Mouse (Mus musculus): Measurements from ENCODE around the gene St3gal3.
A peak's percentile ranks its signal among the peaks of the same experiment; 100 is the strongest.

The St3gal3 gene

DNA sequence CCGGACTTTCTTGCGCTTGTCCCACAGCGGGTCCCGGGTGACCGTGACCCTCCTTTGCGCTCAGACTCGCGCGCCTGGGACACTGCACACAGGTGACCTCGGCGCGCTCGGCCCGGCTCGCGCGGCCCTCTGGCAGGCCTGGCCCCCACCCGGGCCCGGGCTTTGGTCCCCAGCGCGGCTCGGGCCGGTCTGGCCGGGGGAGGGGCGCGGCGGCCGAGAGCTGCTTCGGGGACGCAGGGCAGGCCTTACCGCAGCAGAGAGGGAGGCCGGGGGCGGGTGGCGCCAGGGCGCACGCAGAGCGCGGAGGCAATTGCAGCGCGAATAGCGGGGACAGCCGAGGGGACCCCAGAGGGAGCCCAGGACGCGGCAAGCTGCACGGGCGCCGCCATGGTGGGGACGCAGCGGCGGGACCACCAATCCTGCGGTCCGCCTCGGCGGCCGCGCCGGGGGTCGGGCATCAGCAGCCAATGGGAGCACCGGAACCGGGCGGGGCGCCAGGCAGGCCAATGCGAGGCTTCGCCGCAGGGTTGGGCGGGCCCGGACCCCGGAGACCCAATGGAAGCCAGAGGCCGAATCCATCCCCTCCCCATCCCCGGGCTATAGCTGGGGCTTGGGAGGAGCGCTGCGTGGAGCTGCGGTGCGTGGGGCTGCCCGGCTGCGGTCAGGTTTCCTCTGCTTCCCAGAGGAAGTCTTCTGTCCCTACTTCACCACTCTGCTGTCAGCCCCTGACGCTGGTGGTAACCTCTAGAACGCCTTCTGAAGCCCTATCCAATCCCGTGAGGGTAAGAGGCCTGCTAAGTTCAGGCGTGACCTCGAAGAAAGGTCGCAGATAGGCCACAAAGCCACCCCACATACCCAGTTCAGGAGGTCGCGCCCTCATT, at the start of gene St3gal3:
Gene St3gal3, minus strand, starts transcription at position 430 of the 881 bp plus-strand sequence.
- peak; percentile 99 for DNase-seq (ENCODE audit: low spot score)

DNA sequence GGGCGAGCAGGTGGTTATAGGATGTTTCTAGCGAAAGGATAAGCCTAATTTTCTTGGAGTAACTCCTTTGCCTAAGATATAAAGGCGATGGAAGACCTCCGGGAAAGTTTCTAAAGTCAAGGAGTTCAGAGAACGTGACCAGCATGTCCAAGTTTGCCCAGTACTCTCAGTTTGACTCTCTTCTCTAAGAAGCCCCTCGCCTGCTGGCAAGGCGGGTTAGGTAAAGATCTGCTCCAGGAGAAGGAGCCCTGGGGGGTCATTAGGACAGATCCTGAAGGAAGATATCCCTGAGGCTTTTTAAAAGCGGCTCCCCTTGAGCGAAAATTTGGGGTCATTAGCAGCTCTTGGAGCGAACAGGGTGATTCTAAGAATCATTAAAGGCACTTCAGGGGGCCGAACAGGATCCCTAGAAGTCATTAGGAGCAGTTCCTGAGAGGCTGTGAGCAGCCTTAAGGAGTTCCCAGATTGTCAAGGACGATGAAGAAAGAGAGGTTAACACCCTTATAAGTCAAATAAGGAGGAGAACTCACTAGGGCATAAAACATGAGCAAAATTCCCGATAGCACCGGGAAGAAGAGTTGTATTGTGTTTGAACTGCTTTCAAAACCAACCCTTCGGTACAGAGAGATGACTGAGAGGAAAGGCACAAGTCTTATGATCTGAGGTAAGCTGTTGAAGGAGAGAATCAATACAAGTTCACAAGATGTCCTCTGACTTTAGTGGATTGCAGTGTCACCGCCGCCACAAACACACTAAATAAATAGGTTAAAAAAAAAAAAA, 45.8 kb upstream of the St3gal3 start:
- no peak for DNase-seq (ENCODE audit: low spot score)

DNA sequence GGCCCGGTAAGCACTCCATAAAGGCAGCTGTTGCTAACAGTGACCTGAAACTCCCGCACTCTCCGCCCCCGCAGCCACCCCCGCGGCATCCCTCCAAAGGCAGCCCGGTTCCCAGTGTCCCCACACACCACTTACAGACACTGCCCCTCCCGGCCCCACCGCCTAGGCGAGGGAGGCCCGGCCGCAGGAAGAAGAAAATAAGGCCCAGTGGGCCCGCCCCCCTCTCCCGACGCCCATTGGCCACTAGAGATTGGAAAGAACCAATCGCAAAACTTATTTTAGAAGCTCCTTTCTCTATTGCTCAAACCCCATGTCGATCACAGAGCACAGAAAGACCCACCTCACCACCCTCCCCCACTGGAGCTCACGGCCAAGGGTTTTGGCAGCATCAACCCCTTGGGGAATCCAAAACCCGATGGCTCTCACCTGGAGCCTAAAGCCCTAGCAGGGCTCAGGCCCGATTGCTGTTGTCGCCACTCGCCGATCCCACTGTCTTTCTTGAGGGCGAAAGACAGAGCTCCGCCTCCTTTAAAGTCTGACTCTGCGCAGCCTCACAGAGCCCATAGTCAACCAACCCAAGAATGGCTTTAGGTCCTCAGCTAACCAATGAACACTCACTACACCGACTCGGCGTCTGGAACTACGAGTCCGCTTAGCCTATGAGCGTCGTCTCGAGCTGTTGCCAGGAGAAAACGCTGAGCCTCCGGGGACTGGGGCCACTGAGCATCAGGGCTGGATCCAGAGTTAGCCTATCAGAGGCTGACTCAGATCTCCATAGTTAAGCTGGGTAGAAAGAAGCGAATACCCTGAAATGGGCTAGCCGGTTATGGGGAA, 45.0 kb upstream of the St3gal3 start, which contains the start of gene Kdm4a:
Gene Kdm4a, minus strand, starts transcription at position 577 of the 834 bp plus-strand sequence.
- peak; percentile 91 for DNase-seq (ENCODE audit: low spot score)

DNA sequence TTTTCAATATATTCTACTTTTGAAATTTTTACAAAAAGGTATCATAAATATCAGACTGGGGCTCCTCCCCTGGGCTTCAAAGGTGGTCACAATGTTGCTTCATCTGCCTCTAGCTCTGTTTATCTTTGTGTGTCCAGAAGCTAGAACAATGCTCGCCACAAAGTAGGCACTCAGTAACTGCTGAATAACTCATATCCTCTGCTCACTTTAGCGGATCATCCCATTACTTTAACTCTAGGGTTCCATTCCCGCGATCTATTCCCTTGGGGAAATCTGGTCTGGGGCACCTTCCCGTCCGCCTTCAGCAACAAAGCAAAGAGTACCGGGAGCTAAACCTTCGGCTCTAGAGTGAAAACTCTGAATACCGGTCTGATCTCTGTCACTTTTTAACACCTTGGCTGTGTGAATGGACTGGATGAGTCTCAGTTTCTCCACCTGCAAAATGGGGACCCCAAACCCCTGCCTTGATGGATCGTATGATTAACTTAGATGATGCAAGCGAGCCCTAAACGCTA, 44.3 kb upstream of the St3gal3 start:
- DNase-seq (ENCODE audit: low spot score) = no peak

DNA sequence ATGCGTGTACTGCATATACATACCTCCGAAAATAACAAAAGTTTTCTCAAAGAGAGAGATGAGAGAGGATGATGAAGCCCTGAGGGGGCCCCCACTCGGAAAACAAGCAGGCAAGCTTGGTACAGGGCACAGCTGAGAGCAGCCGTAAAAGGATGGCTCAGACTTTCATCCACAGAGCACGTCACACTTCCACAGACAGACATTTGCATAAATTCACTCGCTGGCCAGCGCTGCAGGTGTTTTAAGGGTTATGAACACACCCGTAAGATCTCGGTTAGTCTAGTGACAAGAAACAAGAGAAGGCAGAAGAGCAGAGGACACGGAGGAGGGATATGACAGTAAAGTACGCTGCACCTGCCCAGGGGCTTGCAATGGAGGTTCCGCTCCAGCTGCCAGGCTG, 37.7 kb upstream of the St3gal3 start:
- no peak for DNase-seq (ENCODE audit: low spot score)

DNA sequence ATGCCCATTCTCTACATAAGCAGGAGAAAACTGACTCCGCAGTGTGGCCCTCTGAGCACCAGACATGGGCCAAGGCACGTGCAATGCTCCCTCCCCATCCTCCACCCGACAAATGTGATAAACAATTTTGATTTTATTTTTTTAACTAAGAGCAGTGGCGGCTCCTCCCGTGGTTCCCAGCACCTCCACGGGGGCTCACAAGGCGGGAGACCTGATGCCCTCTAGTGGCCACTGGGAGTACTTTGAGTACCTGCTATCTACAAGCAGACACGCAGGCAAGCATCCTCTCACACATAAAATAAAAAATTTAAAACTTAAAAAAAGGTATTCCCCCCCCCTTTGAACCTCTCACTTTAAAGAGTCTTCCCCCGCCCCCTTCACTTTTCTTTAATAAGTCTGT, 36.3 kb upstream of the St3gal3 start:
- no peak for DNase-seq (ENCODE audit: low spot score)

DNA sequence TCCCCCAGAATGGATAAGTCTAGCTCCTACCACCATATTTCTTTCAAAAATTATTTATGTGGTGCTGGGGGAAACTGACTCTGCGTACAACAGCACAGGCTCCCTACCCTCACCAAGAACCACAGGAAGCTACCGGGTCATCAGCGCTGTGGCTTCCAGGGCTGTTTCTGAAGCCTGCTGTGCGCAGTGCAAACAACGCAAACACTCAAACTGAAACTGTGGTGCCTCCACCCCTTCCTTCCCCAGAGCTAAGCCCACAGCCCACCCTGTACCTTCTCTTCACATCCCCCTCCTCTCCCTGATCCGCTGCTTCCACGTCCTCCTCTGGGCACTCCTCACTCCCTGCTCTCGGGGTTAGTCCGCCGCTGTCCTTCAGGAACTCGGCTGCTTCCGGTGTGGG, 27.4 kb upstream of the St3gal3 start:
- DNase-seq (ENCODE audit: low spot score) = no peak

DNA sequence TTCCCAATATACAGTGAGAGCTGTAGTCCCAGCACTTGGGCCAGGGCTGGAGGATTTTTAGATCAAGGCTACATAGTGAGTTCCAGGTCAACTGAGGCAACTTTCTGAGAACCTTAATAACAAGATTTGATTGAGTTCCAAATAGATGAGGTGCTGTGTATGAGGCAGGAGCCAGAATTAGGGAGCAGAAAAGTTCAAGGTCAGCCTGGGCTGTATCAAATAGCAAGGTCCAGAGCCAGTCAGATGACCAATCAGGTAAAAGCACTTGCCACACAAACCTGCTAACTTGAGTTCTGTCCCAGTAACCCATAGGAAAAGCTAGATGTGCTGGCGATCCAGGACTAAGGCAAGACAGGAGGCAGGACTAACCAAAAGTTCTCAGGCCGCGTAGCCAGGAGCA, 23.0 kb upstream of the St3gal3 start:
- DNase-seq (ENCODE audit: low spot score) = no peak

DNA sequence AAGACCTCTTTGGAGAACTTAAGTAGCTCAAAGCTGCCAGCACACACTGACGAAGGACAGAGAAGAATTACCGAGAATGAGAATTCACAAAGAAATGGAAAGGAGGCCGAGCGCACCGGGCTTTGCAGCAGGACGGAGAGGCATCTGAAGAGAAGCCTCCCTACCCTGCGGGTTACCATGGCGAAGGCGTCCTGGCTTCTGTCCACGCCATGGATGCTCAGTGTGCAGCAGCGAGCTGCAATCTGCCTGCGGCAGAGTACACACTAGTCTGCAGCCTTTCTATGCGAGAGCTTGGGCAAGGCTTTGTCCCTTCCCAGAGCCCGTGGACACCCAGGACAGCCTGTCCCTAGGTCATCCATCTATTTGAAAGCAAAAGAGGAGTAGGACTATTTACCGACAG, 21.8 kb upstream of the St3gal3 start:
- no peak for DNase-seq (ENCODE audit: low spot score)

DNA sequence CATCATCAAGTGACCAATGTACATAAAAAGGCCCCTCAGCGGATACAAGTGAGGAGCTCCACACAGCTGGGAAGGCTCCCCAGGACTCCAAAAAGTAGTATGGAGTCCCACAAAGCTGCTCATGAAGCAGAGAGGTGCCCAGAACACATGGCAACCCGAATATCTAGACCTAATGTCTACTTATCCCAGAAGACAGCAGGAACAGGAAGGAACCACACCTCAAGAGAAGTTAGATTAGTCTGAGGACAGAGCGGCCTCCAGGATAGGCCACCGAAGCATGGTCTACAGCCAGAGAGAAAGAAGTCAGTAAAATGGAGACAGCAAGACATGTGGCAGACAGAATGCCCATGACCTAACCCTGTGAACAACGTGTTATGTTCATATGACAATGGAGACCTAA, 20.2 kb upstream of the St3gal3 start:
- DNase-seq (ENCODE audit: low spot score) = no peak

DNA sequence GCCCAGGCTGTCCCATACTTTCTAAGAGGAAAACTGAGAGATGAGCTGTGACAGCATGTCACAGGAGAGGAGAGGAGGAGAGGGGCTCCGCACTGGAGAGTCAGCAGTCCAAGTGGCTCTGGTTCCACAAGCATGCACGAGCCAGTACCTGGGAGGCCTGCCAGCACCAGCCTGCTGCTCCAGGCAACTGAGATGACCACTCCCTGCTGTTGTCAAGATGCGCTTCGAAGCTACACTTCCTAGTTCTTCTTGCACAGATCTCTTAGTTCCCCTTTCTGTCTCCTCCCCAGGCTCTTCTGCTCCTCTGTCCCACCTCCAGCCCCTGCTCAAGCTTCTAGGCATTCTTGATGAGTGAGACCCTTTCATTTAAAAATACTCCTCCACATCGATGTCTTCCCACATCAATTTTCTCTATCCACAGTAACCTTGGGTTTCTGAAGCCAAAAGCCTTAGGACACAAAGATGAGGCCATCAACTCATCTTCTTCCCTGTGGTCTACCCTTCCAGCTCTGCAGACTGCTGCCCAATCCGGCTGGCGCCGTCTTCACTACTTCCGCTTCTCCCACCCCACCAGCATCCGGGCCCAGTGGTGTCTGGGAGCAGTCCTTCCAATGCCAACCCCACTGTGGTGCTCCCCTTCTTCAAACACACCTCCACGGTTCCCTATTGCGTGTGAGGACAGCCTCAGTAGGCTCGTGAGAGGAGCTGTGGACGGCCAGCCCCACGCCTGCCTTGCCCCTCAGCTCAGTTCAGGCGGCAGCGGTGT, 17.5 kb upstream of the St3gal3 start:
- DNase-seq (ENCODE audit: low spot score) = no peak

DNA sequence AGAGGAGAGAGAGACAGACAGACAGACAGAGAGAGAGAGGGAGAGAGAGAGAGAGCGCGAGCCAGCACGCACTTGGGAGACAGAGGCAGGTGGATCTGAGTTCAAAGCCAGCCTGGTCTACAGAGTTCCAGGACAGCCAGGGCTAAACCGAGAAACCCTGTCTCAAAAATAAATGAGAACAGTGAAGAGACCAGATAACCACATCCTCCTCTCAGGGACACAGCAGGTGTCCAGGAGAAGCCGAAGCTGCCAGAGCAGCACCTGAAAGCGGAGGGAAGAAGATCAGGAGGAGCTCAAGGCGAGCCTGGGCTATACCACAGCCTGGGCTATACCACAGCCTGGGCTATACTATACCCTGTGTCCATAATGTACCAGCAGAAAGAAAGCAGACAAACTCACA, 16.1 kb upstream of the St3gal3 start:
- no peak for DNase-seq (ENCODE audit: low spot score)

DNA sequence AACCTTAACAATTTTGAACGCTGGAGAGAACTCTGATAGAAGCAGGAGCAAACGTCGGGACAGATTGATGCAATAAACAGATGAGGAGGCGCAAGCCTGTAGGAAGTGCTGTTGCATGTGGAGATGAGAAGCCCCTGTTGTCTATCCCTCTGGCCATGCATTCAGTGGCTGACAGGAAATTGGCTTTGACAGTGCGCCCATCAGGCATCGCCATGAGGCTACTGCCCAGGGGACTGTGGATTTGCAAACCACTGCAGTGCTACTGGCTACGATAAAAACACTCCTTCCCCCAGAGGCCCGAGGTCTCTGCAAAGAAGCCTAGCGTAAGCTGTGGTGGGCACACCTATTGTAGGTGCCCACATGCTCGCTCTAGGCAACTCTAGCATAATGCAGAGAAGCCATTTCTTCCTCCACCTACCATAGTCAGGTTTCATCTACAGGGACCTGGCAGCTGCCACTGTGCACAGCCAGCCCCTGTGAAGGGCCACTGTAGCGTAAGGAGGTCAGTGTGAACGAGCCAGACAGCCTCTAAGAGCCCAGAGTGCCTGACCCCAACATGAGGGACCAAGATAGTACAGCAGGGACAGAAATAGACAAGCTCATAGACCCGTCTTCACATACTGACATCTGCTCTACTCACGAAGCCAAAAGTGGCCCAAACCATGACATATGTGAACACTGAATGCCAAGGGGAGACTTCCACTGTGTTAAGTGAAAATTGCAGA, 15.4 kb upstream of the St3gal3 start:
- DNase-seq (ENCODE audit: low spot score) = no peak

DNA sequence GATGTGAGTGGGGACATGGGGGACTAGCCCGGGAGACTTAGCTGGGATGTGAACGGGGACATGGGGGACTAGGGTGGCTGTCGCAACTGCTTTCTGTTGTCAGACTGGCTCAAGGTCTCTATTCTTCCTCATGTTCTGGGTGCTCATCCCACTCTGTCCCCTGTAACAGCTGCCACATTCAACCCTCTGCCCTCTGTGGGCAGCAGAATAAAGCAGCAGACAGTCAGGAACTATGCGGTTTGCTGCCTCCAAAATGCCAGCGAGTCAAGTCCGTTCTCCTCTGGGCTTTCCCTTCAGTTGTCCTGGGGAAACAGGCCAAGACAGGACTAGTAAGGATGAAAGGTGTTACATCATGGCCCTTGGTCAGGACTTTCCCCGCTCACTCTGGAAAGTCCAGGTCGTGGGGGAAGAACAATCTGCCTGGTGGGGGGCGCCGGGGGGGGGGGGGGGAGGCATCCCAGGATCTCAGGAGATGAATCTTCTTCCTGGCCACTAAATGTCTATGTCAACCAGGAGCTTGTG, 14.4 kb upstream of the St3gal3 start:
- no peak for DNase-seq (ENCODE audit: low spot score)

DNA sequence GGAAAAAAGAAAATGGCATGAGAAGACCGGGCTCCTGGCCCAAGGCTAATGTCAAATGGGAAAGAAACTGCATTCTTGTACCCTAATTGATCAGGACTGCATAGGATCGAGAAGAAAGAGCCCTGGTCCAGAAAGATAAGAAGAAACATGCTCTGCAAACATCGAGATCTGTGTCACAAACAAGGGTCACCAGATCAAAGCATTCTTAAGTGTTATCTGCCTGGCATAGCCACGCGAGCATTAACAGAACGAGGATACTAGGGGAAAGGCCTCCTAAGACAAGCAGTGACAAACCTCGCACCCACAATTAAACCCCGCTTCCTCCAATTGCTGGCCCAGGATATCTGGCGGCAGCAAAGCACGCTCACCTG, 13.6 kb upstream of the St3gal3 start:
- no peak for DNase-seq (ENCODE audit: low spot score)

DNA sequence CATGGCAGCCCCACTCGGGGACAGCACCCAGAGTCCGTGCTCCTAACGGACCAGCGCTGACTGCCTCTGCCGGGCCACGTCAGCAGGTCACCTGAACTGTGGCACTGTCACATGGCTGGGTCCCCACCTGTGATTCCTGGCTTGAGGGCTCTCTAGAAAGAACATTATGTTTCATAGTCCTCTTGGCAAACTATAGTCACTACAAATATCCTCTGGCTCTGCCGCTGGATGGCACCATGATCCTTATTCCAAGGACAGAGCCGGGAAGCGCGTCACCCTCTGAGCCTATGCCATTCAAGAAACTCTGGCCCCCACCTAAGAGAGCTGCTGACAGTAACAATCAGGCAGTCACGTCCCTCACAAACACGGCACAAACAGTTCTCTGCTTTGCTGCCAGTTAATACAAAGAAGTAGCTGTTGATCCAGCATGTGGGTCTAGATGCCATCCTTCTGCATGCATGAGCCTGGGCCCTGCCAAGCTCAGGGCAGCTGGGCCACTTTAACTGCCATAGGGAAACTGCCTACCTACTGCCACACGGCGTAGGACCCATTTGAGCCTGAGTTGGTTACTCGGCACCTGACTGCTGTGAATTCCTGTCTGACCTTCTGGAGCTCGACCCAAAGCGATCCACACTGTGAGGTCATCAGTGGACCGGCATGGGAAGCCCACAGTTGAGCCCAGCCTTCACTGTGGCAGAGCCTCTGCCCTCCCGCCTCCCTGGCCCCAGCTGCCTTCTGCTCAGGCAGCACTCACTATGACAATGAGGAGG, 13.0 kb upstream of the St3gal3 start:
- DNase-seq (ENCODE audit: low spot score) = no peak

DNA sequence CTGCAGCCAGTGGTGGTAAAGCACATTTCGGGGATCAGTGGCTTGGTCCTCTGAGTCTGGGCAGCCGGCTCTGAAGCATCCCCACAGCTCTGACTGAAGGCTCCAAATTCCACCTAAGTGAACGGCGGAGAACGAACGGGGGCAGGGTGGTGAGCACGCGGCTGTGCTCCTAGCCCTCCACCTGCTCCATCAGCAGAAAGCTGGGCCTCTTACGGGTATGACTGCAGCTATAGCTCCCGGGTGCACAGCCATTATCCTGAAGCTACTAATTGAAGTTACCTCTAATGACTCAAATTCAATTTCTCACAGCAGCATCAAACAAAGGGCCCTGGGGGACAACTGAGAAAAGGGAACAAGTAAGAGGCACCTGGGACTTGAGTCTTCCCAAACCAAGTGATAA, 12.4 kb upstream of the St3gal3 start:
- no peak for DNase-seq (ENCODE audit: low spot score)

DNA sequence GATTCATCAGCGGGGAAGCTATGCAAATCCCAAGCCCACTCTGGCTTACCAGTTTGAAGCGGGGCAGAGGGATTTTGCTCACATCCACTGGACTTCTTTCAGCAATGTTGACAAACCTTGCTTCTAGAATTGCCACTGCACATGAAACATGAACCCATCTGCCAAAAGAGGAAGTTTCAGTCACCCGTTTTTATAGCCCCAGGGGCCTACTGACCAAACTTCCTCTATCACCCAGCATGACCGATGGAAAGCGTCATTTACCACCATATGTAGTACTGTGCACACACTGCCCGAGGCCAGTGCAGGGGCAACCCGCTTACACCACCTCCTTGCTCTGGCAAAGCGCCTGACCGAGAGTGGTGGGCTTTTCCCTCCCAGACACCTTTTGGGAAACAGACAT, 9.6 kb upstream of the St3gal3 start:
- DNase-seq (ENCODE audit: low spot score) = no peak

DNA sequence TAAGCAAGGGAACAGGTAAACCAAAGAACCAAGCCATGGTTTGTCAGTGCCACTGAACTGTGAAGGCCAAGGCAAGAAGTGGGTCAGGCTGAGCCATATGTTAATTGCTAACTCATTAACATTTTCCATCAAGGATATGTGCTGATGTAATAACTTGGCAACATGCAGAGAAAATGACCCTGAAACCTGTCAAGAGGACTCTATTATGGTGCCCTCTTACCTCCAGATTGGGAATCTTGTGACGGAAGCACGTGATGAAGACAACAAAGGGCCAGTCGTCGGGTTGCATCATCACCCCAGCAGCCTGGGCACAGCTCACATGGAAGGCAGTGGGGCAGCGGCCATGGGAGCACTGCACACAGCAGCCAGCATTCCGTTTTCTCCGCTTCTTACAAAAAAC, 9.0 kb upstream of the St3gal3 start:
- no peak for DNase-seq (ENCODE audit: low spot score)

DNA sequence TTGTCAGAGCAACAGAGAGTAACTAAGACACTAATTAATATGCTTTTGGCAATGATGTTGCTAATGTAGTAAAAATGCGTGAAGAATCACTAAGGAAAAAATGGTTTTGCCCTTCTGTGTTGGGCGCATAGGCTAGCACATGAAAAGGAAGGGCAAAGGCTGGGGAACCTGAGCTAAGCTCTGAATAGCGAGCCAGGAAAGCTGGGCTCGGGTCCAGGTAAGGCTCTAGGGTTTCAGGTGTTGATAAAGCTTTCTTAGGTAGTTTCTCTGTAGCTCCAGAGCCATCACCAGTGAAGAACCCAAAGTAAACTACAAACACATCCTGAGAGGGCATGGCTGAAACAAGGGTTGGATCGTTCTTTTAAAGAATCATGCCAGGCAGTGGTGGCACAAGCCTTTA, 6.8 kb upstream of the St3gal3 start:
- no peak for DNase-seq (ENCODE audit: low spot score)
